Mouse (Mus musculus): ENCODE data around the gene Spaca6. TPM values are rescaled to one million over a fixed set of nuclear protein-coding genes. Genes with fewer than 3 reads are reported as not detected.

Gene Spaca6
- total and polyA plus RNA-seq, 3 experiments, result 4.5 to 19.9 (median 6.4) TPM

DNA sequence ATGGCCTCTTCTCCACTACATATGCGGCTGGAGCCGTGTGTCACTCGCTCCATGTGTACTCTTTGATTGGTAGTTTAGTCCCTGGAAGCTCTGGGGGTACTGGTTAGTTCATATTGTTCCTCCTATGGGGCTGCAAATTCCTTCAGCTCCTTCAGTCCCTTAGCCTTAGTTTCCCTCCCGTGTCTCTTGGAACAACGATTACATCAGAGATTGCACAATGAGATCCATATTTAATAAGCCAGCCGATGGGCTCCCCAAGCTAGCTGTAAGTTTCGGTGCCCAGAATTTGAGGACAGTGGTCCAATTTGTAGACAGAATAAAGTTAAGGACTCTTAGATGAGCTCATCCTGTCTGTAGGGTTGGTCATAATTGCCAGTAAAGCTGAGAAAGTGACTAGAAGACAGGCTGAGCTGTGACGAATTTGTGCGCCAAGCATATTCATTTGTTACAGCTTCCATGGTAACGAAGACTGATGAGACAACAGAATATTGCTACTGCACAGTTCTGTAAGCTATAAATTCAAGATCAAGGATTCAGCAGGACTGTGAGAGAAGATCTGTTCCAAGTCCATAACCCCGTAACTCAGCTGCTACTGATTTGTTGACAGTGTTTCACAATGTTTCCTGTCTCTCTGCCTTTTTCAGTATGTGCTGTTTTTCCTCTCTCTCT, 40.0 kb downstream of the Spaca6 start:
- Histone ChIP-seq H3K36me3 (replicated peaks) (no peaks in the 10 kb centered on the region), H3K9me3 (replicated peaks) (no peaks in the 10 kb centered on the region), H3K4me3 (ENCODE audit: low read depth, low read length) (no peak overlapping the region), H3K27me3 (ENCODE audit: insufficient read depth, low read length) (peaks cover 13% of the 10 kb centered on the region), H3K4me1 (ENCODE audit: insufficient read depth, low read depth, low read length) (no peaks in the 10 kb centered on the region)
- ATAC-seq (ENCODE audit: extremely low read depth, insufficient number of reproducible peaks, low FRiP score, poor library complexity, severe bottlenecking) (no peak), DNase-seq (ENCODE audit: low spot score) (no peak)
- TF ChIP-seq GATA1 (IDR thresholded peaks at IDR 0.05; ENCODE audit: borderline replicate concordance, low read length) (no peak), CTCF (IDR thresholded peaks at IDR 0.05; ENCODE audit: low read depth, low read length) (no peak), TAL1 (conservative IDR thresholded peaks at IDR 0.05; ENCODE audit: low read depth, low read length) (no peak), GATA2 (IDR thresholded peaks at IDR 0.05; ENCODE audit: borderline replicate concordance, low read depth, low read length) (no peak), POLR2AphosphoS5 (IDR thresholded peaks at IDR 0.05; ENCODE audit: insufficient replicate concordance, low read depth, low read length) (no peak)

- no peak overlapping the region for H3K4me3 ChIP-seq (ENCODE audit: low read depth, low read length)
- H3K36me3 ChIP-seq (replicated peaks), result no peaks in the 10 kb centered on the region
- ATAC-seq (ENCODE audit: extremely low read depth, insufficient number of reproducible peaks, low FRiP score, poor library complexity, severe bottlenecking), result 0 out of 2 replicates have a peak, but pooled peaks have one; percentile 4
- DNase-seq (ENCODE audit: low spot score), result no peak
- H3K4me1 ChIP-seq (ENCODE audit: insufficient read depth, low read depth, low read length), result no peaks in the 10 kb centered on the region
- H3K9me3 ChIP-seq (replicated peaks), result no peaks in the 10 kb centered on the region
- H3K27me3 ChIP-seq (ENCODE audit: insufficient read depth, low read length), result no peaks in the 10 kb centered on the region
- TF ChIP-seq GATA2 (IDR thresholded peaks at IDR 0.05; ENCODE audit: borderline replicate concordance, low read depth, low read length) (no peak), POLR2AphosphoS5 (IDR thresholded peaks at IDR 0.05; ENCODE audit: insufficient replicate concordance, low read depth, low read length) (no peak), GATA1 (IDR thresholded peaks at IDR 0.05; ENCODE audit: borderline replicate concordance, low read length) (no peak), TAL1 (conservative IDR thresholded peaks at IDR 0.05; ENCODE audit: low read depth, low read length) (no peak), CTCF (IDR thresholded peaks at IDR 0.05; ENCODE audit: low read depth, low read length) (no peak)
Measured at GRCm38 (mm10) chr17:17870892-17871550, 44.1 kb downstream of the Spaca6 start.

DNA sequence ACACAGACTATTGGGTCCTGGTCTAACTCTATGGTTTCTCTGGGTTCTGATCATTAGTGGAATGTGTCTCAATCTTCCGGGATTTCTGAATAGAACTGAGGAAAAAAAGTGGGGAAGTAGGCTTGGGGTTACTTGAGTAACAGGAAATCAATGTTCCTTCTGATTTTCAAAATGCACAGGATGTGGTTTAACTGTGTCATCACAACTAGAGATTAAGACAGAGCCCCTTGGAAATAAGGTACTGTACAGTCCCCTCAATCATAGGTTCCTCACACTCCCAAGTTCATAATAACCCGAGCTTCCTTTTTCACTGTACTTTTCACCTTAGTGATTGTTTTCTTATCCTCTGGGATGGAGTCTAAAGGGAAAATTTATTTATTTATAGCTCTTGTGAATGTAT, 44.7 kb downstream of the Spaca6 start:
- no peak overlapping the region for H3K4me3 ChIP-seq (ENCODE audit: low read depth, low read length)
- no peaks in the 10 kb centered on the region for H3K4me1 ChIP-seq (ENCODE audit: insufficient read depth, low read depth, low read length)
- no peak for ATAC-seq (ENCODE audit: extremely low read depth, insufficient number of reproducible peaks, low FRiP score, poor library complexity, severe bottlenecking)
- DNase-seq (ENCODE audit: low spot score), result no peak
- H3K27me3 ChIP-seq (ENCODE audit: insufficient read depth, low read length), result no peaks in the 10 kb centered on the region
- no peaks in the 10 kb centered on the region for H3K9me3 ChIP-seq (replicated peaks)
- no peaks in the 10 kb centered on the region for H3K36me3 ChIP-seq (replicated peaks)
- no peak for TF ChIP-seq GATA1 (IDR thresholded peaks at IDR 0.05; ENCODE audit: borderline replicate concordance, low read length)
- TF ChIP-seq CTCF (IDR thresholded peaks at IDR 0.05; ENCODE audit: low read depth, low read length), result no peak
- no peak for TF ChIP-seq GATA2 (IDR thresholded peaks at IDR 0.05; ENCODE audit: borderline replicate concordance, low read depth, low read length)
- no peak for TF ChIP-seq TAL1 (conservative IDR thresholded peaks at IDR 0.05; ENCODE audit: low read depth, low read length)
- no peak for TF ChIP-seq POLR2AphosphoS5 (IDR thresholded peaks at IDR 0.05; ENCODE audit: insufficient replicate concordance, low read depth, low read length)

DNA sequence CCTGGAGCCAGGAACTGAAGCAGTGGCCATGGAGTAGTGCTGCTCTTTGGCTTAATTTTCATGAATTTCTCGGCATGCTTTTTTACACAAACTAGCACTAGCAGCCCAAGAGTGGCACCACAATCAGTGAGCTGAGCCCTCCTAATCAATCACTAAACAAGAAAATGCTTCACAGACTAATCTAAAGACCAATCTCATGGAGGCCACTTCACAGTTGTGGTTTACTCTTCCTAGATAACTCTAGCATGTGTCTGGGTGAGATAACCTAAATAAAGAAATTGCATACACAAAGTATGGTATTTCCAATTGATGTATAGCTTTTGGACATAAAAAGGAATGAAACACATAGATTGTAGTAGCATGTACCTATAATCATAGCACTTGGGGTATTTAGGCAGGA, 52.4 kb downstream of the Spaca6 start:
- no peaks in the 10 kb centered on the region for H3K9me3 ChIP-seq (replicated peaks)
- peaks cover 2% of the 10 kb centered on the region; the same call in 1 of the 2 replicates for H3K27me3 ChIP-seq (ENCODE audit: insufficient read depth, low read length)
- peak; percentile 68 for ATAC-seq (ENCODE audit: extremely low read depth, insufficient number of reproducible peaks, low FRiP score, poor library complexity, severe bottlenecking)
- no peaks in the 10 kb centered on the region for H3K36me3 ChIP-seq (replicated peaks)
- TF ChIP-seq POLR2AphosphoS5 (IDR thresholded peaks at IDR 0.05; ENCODE audit: insufficient replicate concordance, low read depth, low read length), result no peak
- TF ChIP-seq CTCF (IDR thresholded peaks at IDR 0.05; ENCODE audit: low read depth, low read length), result no peak
- no peak for TF ChIP-seq GATA2 (IDR thresholded peaks at IDR 0.05; ENCODE audit: borderline replicate concordance, low read depth, low read length)
- TF ChIP-seq GATA1 (IDR thresholded peaks at IDR 0.05; ENCODE audit: borderline replicate concordance, low read length), result no peak
- TF ChIP-seq TAL1 (conservative IDR thresholded peaks at IDR 0.05; ENCODE audit: low read depth, low read length), result no peak
- no peak overlapping the region for H3K4me3 ChIP-seq (ENCODE audit: low read depth, low read length)
- DNase-seq (ENCODE audit: low spot score), result no peak
- H3K4me1 ChIP-seq (ENCODE audit: insufficient read depth, low read depth, low read length), result no peaks in the 10 kb centered on the region

- no peak overlapping the region for H3K4me3 ChIP-seq (ENCODE audit: low read depth, low read length)
- TF ChIP-seq CTCF (IDR thresholded peaks at IDR 0.05; ENCODE audit: low read depth, low read length), result no peak
- no peak for TF ChIP-seq TAL1 (conservative IDR thresholded peaks at IDR 0.05; ENCODE audit: low read depth, low read length)
- no peak for TF ChIP-seq POLR2AphosphoS5 (IDR thresholded peaks at IDR 0.05; ENCODE audit: insufficient replicate concordance, low read depth, low read length)
- no peak for TF ChIP-seq GATA1 (IDR thresholded peaks at IDR 0.05; ENCODE audit: borderline replicate concordance, low read length)
- TF ChIP-seq GATA2 (IDR thresholded peaks at IDR 0.05; ENCODE audit: borderline replicate concordance, low read depth, low read length), result no peak
- no peaks in the 10 kb centered on the region for H3K9me3 ChIP-seq (replicated peaks)
- ATAC-seq (ENCODE audit: extremely low read depth, insufficient number of reproducible peaks, low FRiP score, poor library complexity, severe bottlenecking) (no peak), DNase-seq (ENCODE audit: low spot score) (no peak)
- H3K4me1 ChIP-seq (ENCODE audit: insufficient read depth, low read depth, low read length), result no peaks in the 10 kb centered on the region
- H3K27me3 ChIP-seq (ENCODE audit: insufficient read depth, low read length), result peaks cover 2% of the 10 kb centered on the region; the same call in 1 of the 2 replicates
- H3K36me3 ChIP-seq (replicated peaks), result no peaks in the 10 kb centered on the region
Measured at GRCm38 (mm10) chr17:17882672-17883071, 55.7 kb downstream of the Spaca6 start.

- H3K9me3 ChIP-seq (replicated peaks), result no peaks in the 10 kb centered on the region
- TF ChIP-seq GATA1 (IDR thresholded peaks at IDR 0.05; ENCODE audit: borderline replicate concordance, low read length), result no peak
- TF ChIP-seq TAL1 (conservative IDR thresholded peaks at IDR 0.05; ENCODE audit: low read depth, low read length), result no peak
- no peak for TF ChIP-seq GATA2 (IDR thresholded peaks at IDR 0.05; ENCODE audit: borderline replicate concordance, low read depth, low read length)
- no peak for TF ChIP-seq POLR2AphosphoS5 (IDR thresholded peaks at IDR 0.05; ENCODE audit: insufficient replicate concordance, low read depth, low read length)
- no peak for TF ChIP-seq CTCF (IDR thresholded peaks at IDR 0.05; ENCODE audit: low read depth, low read length)
- no peak within 1 kb of the TSS for H3K4me3 ChIP-seq (ENCODE audit: low read depth, low read length)
- no peaks in the 10 kb centered on the region for H3K4me1 ChIP-seq (ENCODE audit: insufficient read depth, low read depth, low read length)
- no peaks in the 10 kb centered on the region for H3K36me3 ChIP-seq (replicated peaks)
- H3K27me3 ChIP-seq (ENCODE audit: insufficient read depth, low read length), result peaks cover 2% of the 10 kb centered on the region; the same call in 1 of the 2 replicates
- DNase-seq (ENCODE audit: low spot score), result no peak
- no peak for ATAC-seq (ENCODE audit: extremely low read depth, insufficient number of reproducible peaks, low FRiP score, poor library complexity, severe bottlenecking)
Measured at GRCm38 (mm10) chr17:17883840-17884239, 56.9 kb downstream of the Spaca6 start, which contains the start of gene Fpr1. Gene Fpr1, minus strand, starts transcription at chr17:17883940.
